Mouse (Mus musculus): Measurements from ENCODE around the gene Pemt. TPM values are rescaled to one million over a fixed set of nuclear protein-coding genes. Genes with fewer than 3 reads are reported as not detected.
A peak's percentile ranks its signal among the peaks of the same experiment; 100 is the strongest.

Gene Pemt
- 1.9 and 2.5 TPM in 2 replicates for polyA plus RNA-seq (2012; rRNA removed)

GRCm38 (mm10) chr11:60046058-60046735, at the start of gene Pemt:
Pemt (minus strand) TSS chr11:60046489.
- under 1% methylated on average over 43 of the region's 44 CpGs for WGBS
- DNase-seq (ENCODE audit: low read depth in 1 of 2, low spot score in 2 of 2), result peak; percentile 87 to 88
- Histone ChIP-seq H3K36me3 (ENCODE audit: control insufficient read depth, insufficient read depth, low read length) (no peaks in the 10 kb centered on the region), H3K4me1 (ENCODE audit: control insufficient read depth, insufficient read depth, insufficient read length) (no peaks in the 10 kb centered on the region), H3K4me3 (ENCODE audit: extremely low read depth, insufficient read depth, insufficient read length) (peak within 1 kb of the TSS; percentile 77), H3K27ac (ENCODE audit: insufficient read depth, low read length) (peak within 1 kb of the TSS; percentile 88), H3K27me3 (ENCODE audit: control insufficient read depth, insufficient read depth, low read length) (no peaks in the 10 kb centered on the region)
- TF ChIP-seq POLR2A (IDR thresholded peaks at IDR 0.05; ENCODE audit: low read depth, low read length), result no peak; the same call in 1 of the 2 replicates
- TF ChIP-seq CTCF (IDR thresholded peaks at IDR 0.05; ENCODE audit: extremely low read depth, insufficient read depth, insufficient read length, insufficient replicate concordance), result no peak

- no peak for DNase-seq (ENCODE audit: low read depth in 1 of 2, low spot score in 2 of 2)
- WGBS, result 75% methylated on average over 9 of the region's 9 CpGs
- no peaks in the 10 kb centered on the region for H3K27me3 ChIP-seq (ENCODE audit: control insufficient read depth, insufficient read depth, low read length)
- H3K4me3 ChIP-seq (ENCODE audit: extremely low read depth, insufficient read depth, insufficient read length), result no peak overlapping the region
- H3K27ac ChIP-seq (ENCODE audit: insufficient read depth, low read length), result no peak overlapping the region
- no peak for TF ChIP-seq POLR2A (IDR thresholded peaks at IDR 0.05; ENCODE audit: low read depth, low read length)
- TF ChIP-seq CTCF (IDR thresholded peaks at IDR 0.05; ENCODE audit: extremely low read depth, insufficient read depth, insufficient read length, insufficient replicate concordance), result no peak
- no peaks in the 10 kb centered on the region for H3K36me3 ChIP-seq (ENCODE audit: control insufficient read depth, insufficient read depth, low read length)
- H3K4me1 ChIP-seq (ENCODE audit: control insufficient read depth, insufficient read depth, insufficient read length), result peaks cover 8% of the 10 kb centered on the region; the same call in 1 of the 2 replicates
Observed at GRCm38 (mm10) chr11:60094909-60095810, 48.9 kb upstream of the Pemt start.

GRCm38 (mm10) chr11:60093984-60094587, 47.8 kb upstream of the Pemt start:
- Histone ChIP-seq H3K4me1 (ENCODE audit: control insufficient read depth, insufficient read depth, insufficient read length) (no peaks in the 10 kb centered on the region), H3K27ac (ENCODE audit: insufficient read depth, low read length) (no peak overlapping the region), H3K27me3 (ENCODE audit: control insufficient read depth, insufficient read depth, low read length) (no peaks in the 10 kb centered on the region), H3K4me3 (ENCODE audit: extremely low read depth, insufficient read depth, insufficient read length) (no peak overlapping the region), H3K36me3 (ENCODE audit: control insufficient read depth, insufficient read depth, low read length) (no peaks in the 10 kb centered on the region)
- DNase-seq (ENCODE audit: low read depth in 1 of 2, low spot score in 2 of 2), result no peak
- WGBS, result 92% methylated on average over 7 of the region's 7 CpGs
- TF ChIP-seq CTCF (IDR thresholded peaks at IDR 0.05; ENCODE audit: extremely low read depth, insufficient read depth, insufficient read length, insufficient replicate concordance), result no peak
- TF ChIP-seq POLR2A (IDR thresholded peaks at IDR 0.05; ENCODE audit: low read depth, low read length), result no peak

GRCm38 (mm10) chr11:60093227-60093626, 46.9 kb upstream of the Pemt start:
- Histone ChIP-seq H3K27me3 (ENCODE audit: control insufficient read depth, insufficient read depth, low read length) (no peaks in the 10 kb centered on the region), H3K27ac (ENCODE audit: insufficient read depth, low read length) (no peak overlapping the region), H3K4me3 (ENCODE audit: extremely low read depth, insufficient read depth, insufficient read length) (no peak overlapping the region), H3K4me1 (ENCODE audit: control insufficient read depth, insufficient read depth, insufficient read length) (no peaks in the 10 kb centered on the region), H3K36me3 (ENCODE audit: control insufficient read depth, insufficient read depth, low read length) (no peaks in the 10 kb centered on the region)
- TF ChIP-seq POLR2A (IDR thresholded peaks at IDR 0.05; ENCODE audit: low read depth, low read length) (no peak), CTCF (IDR thresholded peaks at IDR 0.05; ENCODE audit: extremely low read depth, insufficient read depth, insufficient read length, insufficient replicate concordance) (no peak)
- DNase-seq (ENCODE audit: low read depth in 1 of 2, low spot score in 2 of 2), result no peak

GRCm38 (mm10) chr11:60091422-60091761, 45.1 kb upstream of the Pemt start:
- H3K27ac ChIP-seq (ENCODE audit: insufficient read depth, low read length), result no peak overlapping the region

GRCm38 (mm10) chr11:60090696-60091421, 44.6 kb upstream of the Pemt start:
- no peak overlapping the region for H3K4me3 ChIP-seq (ENCODE audit: extremely low read depth, insufficient read depth, insufficient read length)
- TF ChIP-seq POLR2A (IDR thresholded peaks at IDR 0.05; ENCODE audit: low read depth, low read length), result no peak
- TF ChIP-seq CTCF (IDR thresholded peaks at IDR 0.05; ENCODE audit: extremely low read depth, insufficient read depth, insufficient read length, insufficient replicate concordance), result no peak
- no peak overlapping the region for H3K27ac ChIP-seq (ENCODE audit: insufficient read depth, low read length)
- WGBS, result 14% methylated on average over 5 of the region's 5 CpGs
- H3K27me3 ChIP-seq (ENCODE audit: control insufficient read depth, insufficient read depth, low read length), result no peaks in the 10 kb centered on the region
- DNase-seq (ENCODE audit: low read depth in 1 of 2, low spot score in 2 of 2), result no peak
- no peaks in the 10 kb centered on the region for H3K4me1 ChIP-seq (ENCODE audit: control insufficient read depth, insufficient read depth, insufficient read length)
- H3K36me3 ChIP-seq (ENCODE audit: control insufficient read depth, insufficient read depth, low read length), result no peaks in the 10 kb centered on the region

More at GRCm38 (mm10) chr11:60091422-60091761, 45.1 kb upstream of the Pemt start:
- Histone ChIP-seq H3K4me1 (ENCODE audit: control insufficient read depth, insufficient read depth, insufficient read length) (no peaks in the 10 kb centered on the region), H3K4me3 (ENCODE audit: extremely low read depth, insufficient read depth, insufficient read length) (no peak overlapping the region), H3K36me3 (ENCODE audit: control insufficient read depth, insufficient read depth, low read length) (no peaks in the 10 kb centered on the region), H3K27me3 (ENCODE audit: control insufficient read depth, insufficient read depth, low read length) (no peaks in the 10 kb centered on the region)
- TF ChIP-seq POLR2A (IDR thresholded peaks at IDR 0.05; ENCODE audit: low read depth, low read length) (no peak), CTCF (IDR thresholded peaks at IDR 0.05; ENCODE audit: extremely low read depth, insufficient read depth, insufficient read length, insufficient replicate concordance) (no peak)
- 48% methylated on average over 7 of the region's 7 CpGs for WGBS
- DNase-seq (ENCODE audit: low read depth in 1 of 2, low spot score in 2 of 2), result no peak
